Mouse (Mus musculus): Measurements from ENCODE around the gene Ptk7.

Gene Ptk7

GRCm38 (mm10) chr17:46609721-46610514, 19.4 kb downstream of the Ptk7 start:
- DNase-seq (ENCODE audit: low read depth, low spot score): no peak

GRCm38 (mm10) chr17:46605987-46606386, 23.3 kb downstream of the Ptk7 start:
- DNase-seq (ENCODE audit: low read depth, low spot score): peak; percentile 64

- no peak for DNase-seq (ENCODE audit: low read depth, low spot score)
Observed at GRCm38 (mm10) chr17:46605126-46605525, 24.2 kb downstream of the Ptk7 start.

- DNase-seq (ENCODE audit: low read depth, low spot score): no peak
Observed at GRCm38 (mm10) chr17:46603229-46603628, 26.1 kb downstream of the Ptk7 start.

GRCm38 (mm10) chr17:46602212-46602611, 27.1 kb downstream of the Ptk7 start:
- DNase-seq (ENCODE audit: low read depth, low spot score): no peak

GRCm38 (mm10) chr17:46600569-46600968, 28.7 kb downstream of the Ptk7 start:
- DNase-seq (ENCODE audit: low read depth, low spot score): no peak

- no peak for DNase-seq (ENCODE audit: low read depth, low spot score)
Observed at GRCm38 (mm10) chr17:46598963-46599362, 30.3 kb downstream of the Ptk7 start.

GRCm38 (mm10) chr17:46597956-46598355, 31.3 kb downstream of the Ptk7 start:
- DNase-seq (ENCODE audit: low read depth, low spot score): no peak

- peak; percentile 38 for DNase-seq (ENCODE audit: low read depth, low spot score)
Observed at GRCm38 (mm10) chr17:46595336-46595735, 34.0 kb downstream of the Ptk7 start.

GRCm38 (mm10) chr17:46594606-46595005, 34.7 kb downstream of the Ptk7 start:
- DNase-seq (ENCODE audit: low read depth, low spot score): no peak

- DNase-seq (ENCODE audit: low read depth, low spot score): no peak
Observed at GRCm38 (mm10) chr17:46593124-46593523, 36.2 kb downstream of the Ptk7 start.

GRCm38 (mm10) chr17:46591406-46591805, 37.9 kb downstream of the Ptk7 start:
- DNase-seq (ENCODE audit: low read depth, low spot score): no peak

GRCm38 (mm10) chr17:46590439-46590838, 38.9 kb downstream of the Ptk7 start:
- DNase-seq (ENCODE audit: low read depth, low spot score): no peak

GRCm38 (mm10) chr17:46589635-46590314, 39.5 kb downstream of the Ptk7 start:
- DNase-seq (ENCODE audit: low read depth, low spot score): no peak

GRCm38 (mm10) chr17:46588913-46589312, 40.4 kb downstream of the Ptk7 start:
- no peak for DNase-seq (ENCODE audit: low read depth, low spot score)

GRCm38 (mm10) chr17:46588173-46588572, 41.1 kb downstream of the Ptk7 start:
- DNase-seq (ENCODE audit: low read depth, low spot score): no peak

GRCm38 (mm10) chr17:46586327-46586726, 43.0 kb downstream of the Ptk7 start:
- DNase-seq (ENCODE audit: low read depth, low spot score): no peak

GRCm38 (mm10) chr17:46578650-46579049, 50.7 kb downstream of the Ptk7 start:
- no peak for DNase-seq (ENCODE audit: low read depth, low spot score)

- DNase-seq (ENCODE audit: low read depth, low spot score): no peak
Observed at GRCm38 (mm10) chr17:46576070-46576469, 53.2 kb downstream of the Ptk7 start.

- no peak for DNase-seq (ENCODE audit: low read depth, low spot score)
Observed at GRCm38 (mm10) chr17:46574535-46574934, 54.8 kb downstream of the Ptk7 start.

GRCm38 (mm10) chr17:46571005-46571404, 58.3 kb downstream of the Ptk7 start:
- no peak for DNase-seq (ENCODE audit: low read depth, low spot score)

- no peak for DNase-seq (ENCODE audit: low read depth, low spot score)
Observed at GRCm38 (mm10) chr17:46559146-46559545, 70.2 kb downstream of the Ptk7 start.

GRCm38 (mm10) chr17:46558151-46558550, 71.2 kb downstream of the Ptk7 start:
- no peak for DNase-seq (ENCODE audit: low read depth, low spot score)
